Mouse (Mus musculus): Measurements from ENCODE around the gene Stradb. TPM values are rescaled to one million over a fixed set of nuclear protein-coding genes. Genes with fewer than 3 reads are reported as not detected.
A peak's percentile ranks its signal among the peaks of the same experiment; 100 is the strongest.

The Stradb gene
- polyA plus RNA-seq, 1 experiment: 36.5 TPM

DNA sequence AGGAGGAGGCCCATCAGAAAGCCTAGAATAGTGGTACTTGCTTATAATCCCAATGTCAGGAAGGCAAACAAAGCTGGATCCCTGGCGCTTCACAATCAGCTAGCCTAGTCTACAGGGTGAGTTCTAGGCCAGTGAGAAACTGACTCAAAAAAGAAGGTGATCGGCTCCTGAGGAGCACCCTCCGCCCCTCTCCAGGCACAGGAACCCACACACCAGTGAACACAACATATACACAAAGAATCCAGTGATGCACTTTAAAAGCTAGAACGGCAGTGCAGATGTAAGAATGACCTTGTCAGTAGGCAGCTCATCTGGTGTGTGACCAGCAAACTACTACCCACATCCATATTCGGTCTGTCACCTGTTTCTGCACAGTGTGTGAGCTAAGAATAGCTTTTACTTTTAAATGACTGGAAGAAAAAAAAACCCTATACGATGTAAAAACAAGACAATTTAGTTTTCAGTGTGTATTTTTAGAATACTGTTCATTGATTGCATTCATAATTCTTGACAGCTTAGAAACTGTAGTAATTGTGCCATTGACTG, 23.7 kb upstream of the Stradb start:
- Histone ChIP-seq H3K27ac (ENCODE audit: control insufficient read depth, insufficient read depth, low read depth, low read length, poor library complexity) (peak overlapping the region; percentile 26; the same call in 1 of the 2 replicates), H3K4me1 (ENCODE audit: control insufficient read depth, insufficient read depth, low read length) (peaks cover 12% of the 10 kb centered on the region), H3K4me3 (replicated peaks; ENCODE audit: control insufficient read depth, low read depth, low read length) (no peak overlapping the region)
- WGBS: 56% methylated on average over 6 of the region's 6 CpGs
- TF ChIP-seq POLR2A (IDR thresholded peaks at IDR 0.05; ENCODE audit: borderline replicate concordance, control insufficient read depth, low read depth, low read length): no peak
- no peak for TF ChIP-seq CTCF (IDR thresholded peaks at IDR 0.05; ENCODE audit: control insufficient read depth, insufficient read depth, low read length)

DNA sequence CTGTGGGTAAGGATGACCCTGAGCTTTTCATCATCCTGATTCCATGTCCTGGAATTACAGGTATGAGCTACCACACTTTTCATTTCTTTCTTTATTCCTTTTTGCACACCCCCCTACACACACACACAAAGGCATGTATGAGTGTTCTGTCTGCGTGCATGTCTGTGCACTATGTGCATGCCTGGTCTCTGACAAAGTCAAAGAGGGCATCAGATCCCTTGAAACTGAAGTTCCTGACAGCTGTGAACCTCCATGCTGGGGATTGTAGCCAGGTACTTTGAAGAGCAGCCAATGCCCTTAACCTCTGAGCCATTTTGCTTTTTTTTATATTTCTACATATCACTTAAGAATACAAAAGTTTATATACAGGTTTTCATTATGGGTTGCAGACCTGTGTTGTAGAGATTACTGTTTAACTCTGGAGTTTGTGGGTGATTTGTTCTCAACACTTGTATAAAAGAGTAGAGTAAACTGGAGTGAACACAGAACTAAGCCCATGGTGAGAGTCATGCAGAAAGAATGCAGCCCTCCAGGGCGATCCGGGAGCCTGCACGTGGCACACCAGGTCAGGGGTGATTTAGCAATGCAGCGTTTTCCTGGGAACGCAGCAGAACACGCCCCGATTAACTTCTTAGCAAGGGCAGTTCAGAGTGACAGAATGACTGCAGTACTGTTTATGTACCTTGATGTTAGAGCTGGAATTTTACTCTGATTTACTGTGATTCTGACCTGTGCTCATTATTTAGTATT, 22.2 kb upstream of the Stradb start:
- Histone ChIP-seq H3K4me3 (replicated peaks; ENCODE audit: control insufficient read depth, low read depth, low read length) (no peak overlapping the region), H3K4me1 (ENCODE audit: control insufficient read depth, insufficient read depth, low read length) (peaks cover 12% of the 10 kb centered on the region), H3K27ac (ENCODE audit: control insufficient read depth, insufficient read depth, low read depth, low read length, poor library complexity) (no peak overlapping the region)
- TF ChIP-seq POLR2A (IDR thresholded peaks at IDR 0.05; ENCODE audit: borderline replicate concordance, control insufficient read depth, low read depth, low read length) (no peak), CTCF (IDR thresholded peaks at IDR 0.05; ENCODE audit: control insufficient read depth, insufficient read depth, low read length) (no peak)
- whole genome bisulfite sequencing: 82% methylated on average over 8 of the region's 8 CpGs

DNA sequence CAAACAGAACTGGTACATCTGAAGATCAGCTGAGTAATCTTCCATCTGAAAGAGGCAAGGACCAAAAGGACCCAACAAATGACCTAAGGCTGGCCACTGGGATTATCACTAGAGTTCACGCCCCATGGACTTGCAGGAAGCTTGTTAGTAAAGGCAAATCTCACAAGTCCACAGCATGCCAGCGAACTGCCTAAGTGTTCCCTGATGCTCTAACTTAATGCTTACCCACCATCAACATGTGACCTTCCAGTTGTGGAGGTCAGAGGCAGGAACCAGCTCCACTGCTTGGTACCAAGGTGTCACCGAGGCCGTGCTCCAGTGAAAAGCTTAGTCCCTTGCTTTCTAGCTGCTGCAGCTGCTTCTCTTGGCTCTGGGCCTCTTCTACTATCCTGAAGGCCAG, 21.5 kb upstream of the Stradb start:
- TF ChIP-seq POLR2A (IDR thresholded peaks at IDR 0.05; ENCODE audit: borderline replicate concordance, control insufficient read depth, low read depth, low read length) (no peak), CTCF (IDR thresholded peaks at IDR 0.05; ENCODE audit: control insufficient read depth, insufficient read depth, low read length) (no peak)
- Histone ChIP-seq H3K27ac (ENCODE audit: control insufficient read depth, insufficient read depth, low read depth, low read length, poor library complexity) (peak overlapping the region; percentile 33), H3K4me3 (replicated peaks; ENCODE audit: control insufficient read depth, low read depth, low read length) (no peak overlapping the region), H3K4me1 (ENCODE audit: control insufficient read depth, insufficient read depth, low read length) (peaks cover 15% of the 10 kb centered on the region)
- 86% methylated on average over 4 of the region's 4 CpGs for WGBS

DNA sequence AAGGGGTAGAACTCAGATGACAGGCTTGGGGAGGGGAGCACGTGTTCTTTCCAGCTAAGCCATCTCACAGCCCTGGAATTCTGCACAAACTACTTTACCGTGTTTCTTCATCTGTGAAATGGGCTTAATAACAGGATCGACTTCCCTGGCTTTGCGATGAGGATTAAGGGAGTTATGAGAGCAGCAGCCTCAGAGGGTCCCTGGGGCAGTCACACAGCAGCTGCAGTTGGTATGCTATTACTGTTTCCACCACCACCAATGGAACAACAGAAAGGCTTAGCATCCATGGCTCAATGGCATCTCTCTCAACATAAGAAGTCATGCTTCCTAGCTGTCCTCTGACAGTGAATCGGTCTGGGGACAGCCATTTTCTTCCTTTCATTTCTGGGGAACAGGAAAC, 20.8 kb upstream of the Stradb start:
- H3K4me3 ChIP-seq (replicated peaks; ENCODE audit: control insufficient read depth, low read depth, low read length): no peak overlapping the region
- H3K27ac ChIP-seq (ENCODE audit: control insufficient read depth, insufficient read depth, low read depth, low read length, poor library complexity): peak overlapping the region; percentile 67
- peaks cover 17% of the 10 kb centered on the region for H3K4me1 ChIP-seq (ENCODE audit: control insufficient read depth, insufficient read depth, low read length)
- 86% methylated on average over 5 of the region's 5 CpGs for WGBS
- no peak for TF ChIP-seq CTCF (IDR thresholded peaks at IDR 0.05; ENCODE audit: control insufficient read depth, insufficient read depth, low read length)

DNA sequence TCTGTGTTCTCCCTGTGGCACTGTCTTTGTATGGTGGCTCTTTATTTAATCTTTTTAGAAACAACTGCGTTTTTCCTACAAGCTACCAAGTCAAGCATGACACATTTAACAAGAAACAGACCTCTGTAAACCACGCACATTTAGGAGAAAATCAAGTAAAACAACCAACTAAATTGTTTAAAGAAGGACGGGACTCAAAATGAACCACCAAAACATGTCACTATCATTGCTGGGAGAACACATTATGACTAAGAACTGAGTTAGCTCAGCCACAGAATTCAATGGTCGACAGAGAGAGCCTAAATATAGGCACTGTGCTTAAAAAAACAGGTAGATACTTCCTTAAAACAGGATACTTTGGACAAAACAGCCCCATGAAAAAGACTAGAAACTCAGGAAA, 20.3 kb upstream of the Stradb start:
- Histone ChIP-seq H3K4me3 (replicated peaks; ENCODE audit: control insufficient read depth, low read depth, low read length) (no peak overlapping the region), H3K4me1 (ENCODE audit: control insufficient read depth, insufficient read depth, low read length) (peaks cover 17% of the 10 kb centered on the region), H3K27ac (ENCODE audit: control insufficient read depth, insufficient read depth, low read depth, low read length, poor library complexity) (peak overlapping the region; percentile 67)
- WGBS: 48% methylated on average over 4 of the region's 4 CpGs
- TF ChIP-seq POLR2A (IDR thresholded peaks at IDR 0.05; ENCODE audit: borderline replicate concordance, control insufficient read depth, low read depth, low read length) (no peak), CTCF (IDR thresholded peaks at IDR 0.05; ENCODE audit: control insufficient read depth, insufficient read depth, low read length) (no peak)

DNA sequence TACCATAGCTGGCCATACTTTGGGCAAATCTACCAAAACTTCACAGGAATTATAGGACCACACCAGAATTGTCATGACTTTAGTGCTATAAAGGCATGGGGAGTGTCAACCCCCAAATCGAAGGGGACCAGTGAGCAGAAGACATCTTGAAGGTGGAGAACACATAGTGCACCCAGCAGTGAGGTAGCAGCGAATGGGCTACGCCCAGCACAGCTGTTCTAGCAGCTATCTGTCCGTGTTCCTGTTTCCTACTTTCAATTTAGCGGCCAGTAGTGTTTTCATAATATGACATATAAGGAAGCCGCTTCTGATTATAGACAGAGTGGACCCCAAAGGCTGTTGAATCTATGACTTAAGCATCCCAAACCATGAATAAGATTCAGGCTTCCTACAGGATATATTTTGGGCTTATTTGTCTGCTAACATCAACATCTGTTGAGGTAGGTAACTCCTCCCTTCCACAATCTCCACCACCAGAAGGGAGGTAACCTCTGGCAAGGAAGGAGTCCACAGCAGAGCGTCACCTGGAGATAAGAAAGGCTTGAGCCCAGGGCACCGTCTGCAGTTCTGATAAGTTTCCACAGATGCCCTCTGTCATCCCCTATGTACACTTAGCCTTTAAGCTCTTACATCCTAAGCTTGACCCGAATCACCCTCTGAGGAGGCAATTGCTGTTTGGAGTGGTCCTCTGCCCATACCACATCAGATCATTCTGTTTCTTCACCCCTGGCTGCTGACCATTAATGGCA, 19.5 kb upstream of the Stradb start:
- TF ChIP-seq POLR2A (IDR thresholded peaks at IDR 0.05; ENCODE audit: borderline replicate concordance, control insufficient read depth, low read depth, low read length): no peak
- TF ChIP-seq CTCF (IDR thresholded peaks at IDR 0.05; ENCODE audit: control insufficient read depth, insufficient read depth, low read length): no peak
- 13% methylated on average over 9 of the region's 9 CpGs for WGBS
- peaks cover 18% of the 10 kb centered on the region for H3K4me1 ChIP-seq (ENCODE audit: control insufficient read depth, insufficient read depth, low read length)
- H3K4me3 ChIP-seq (replicated peaks; ENCODE audit: control insufficient read depth, low read depth, low read length): peak overlapping the region; percentile 23
- peak overlapping the region; percentile 90 for H3K27ac ChIP-seq (ENCODE audit: control insufficient read depth, insufficient read depth, low read depth, low read length, poor library complexity)

DNA sequence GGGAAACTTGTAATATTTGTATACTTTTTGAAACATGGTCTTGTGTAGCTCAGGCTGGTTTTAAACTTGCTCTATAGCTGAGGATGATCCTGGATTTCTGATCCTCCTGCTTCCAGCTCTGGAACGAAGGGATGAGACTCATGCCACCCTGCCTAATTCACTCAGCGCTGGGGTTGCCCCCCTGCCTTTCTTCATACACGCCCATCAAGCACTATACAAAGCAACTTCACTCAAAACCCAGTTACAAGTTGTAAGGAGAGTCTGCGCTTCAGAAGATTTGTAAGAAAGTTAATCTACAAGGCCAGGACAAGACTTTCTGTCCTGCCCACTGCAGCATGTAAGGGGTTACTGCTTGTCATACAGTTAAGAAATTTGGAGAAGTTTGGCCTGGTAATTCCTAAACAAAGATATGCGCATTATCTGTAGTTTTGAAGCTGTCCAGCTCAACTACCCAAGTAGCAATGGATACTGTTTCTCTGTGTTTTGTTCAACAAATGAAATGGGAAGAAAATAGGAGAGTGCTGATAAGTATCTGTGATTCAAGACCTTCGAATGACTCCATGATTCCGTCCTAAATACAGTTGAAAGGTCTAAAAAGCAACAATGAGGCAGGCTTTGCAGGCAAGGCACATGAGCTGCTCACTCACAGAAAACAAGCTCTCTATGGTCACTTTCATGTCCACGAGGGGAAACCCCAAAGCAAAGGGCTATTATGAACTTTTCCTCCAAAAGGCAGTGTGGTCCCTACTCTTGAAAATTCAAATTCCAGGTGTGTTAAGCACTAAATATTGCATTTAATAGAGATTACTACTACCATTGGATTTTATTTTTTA, 18.5 kb upstream of the Stradb start:
- 51% methylated on average over 8 of the region's 8 CpGs for WGBS
- no peak overlapping the region for H3K4me3 ChIP-seq (replicated peaks; ENCODE audit: control insufficient read depth, low read depth, low read length)
- H3K4me1 ChIP-seq (ENCODE audit: control insufficient read depth, insufficient read depth, low read length): peaks cover 18% of the 10 kb centered on the region
- no peak for TF ChIP-seq POLR2A (IDR thresholded peaks at IDR 0.05; ENCODE audit: borderline replicate concordance, control insufficient read depth, low read depth, low read length)
- TF ChIP-seq CTCF (IDR thresholded peaks at IDR 0.05; ENCODE audit: control insufficient read depth, insufficient read depth, low read length): no peak
- peak overlapping the region; percentile 90 for H3K27ac ChIP-seq (ENCODE audit: control insufficient read depth, insufficient read depth, low read depth, low read length, poor library complexity)

DNA sequence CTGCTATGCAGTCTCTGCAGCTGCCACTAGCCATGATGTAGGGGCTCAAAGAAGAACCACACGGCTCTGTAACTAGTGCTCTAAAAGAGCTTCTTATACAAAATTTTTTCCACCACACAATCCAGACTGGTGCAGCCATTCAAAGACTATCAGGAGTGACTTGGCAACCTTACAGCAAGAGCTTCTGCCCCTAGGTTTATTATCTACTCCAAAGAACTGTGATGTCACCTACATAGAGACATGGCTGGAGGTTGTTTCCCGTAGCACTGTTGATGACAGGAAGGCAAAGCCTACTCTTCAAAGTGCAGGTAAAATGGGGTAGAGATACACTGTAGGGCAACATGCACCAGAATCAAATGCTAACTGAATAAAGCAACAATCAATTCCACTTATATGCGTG, 17.6 kb upstream of the Stradb start:
- H3K4me1 ChIP-seq (ENCODE audit: control insufficient read depth, insufficient read depth, low read length): peaks cover 18% of the 10 kb centered on the region
- H3K27ac ChIP-seq (ENCODE audit: control insufficient read depth, insufficient read depth, low read depth, low read length, poor library complexity): peak overlapping the region; percentile 64; the same call in 1 of the 2 replicates
- H3K4me3 ChIP-seq (replicated peaks; ENCODE audit: control insufficient read depth, low read depth, low read length): no peak overlapping the region
- TF ChIP-seq CTCF (IDR thresholded peaks at IDR 0.05; ENCODE audit: control insufficient read depth, insufficient read depth, low read length): no peak
- no peak for TF ChIP-seq POLR2A (IDR thresholded peaks at IDR 0.05; ENCODE audit: borderline replicate concordance, control insufficient read depth, low read depth, low read length)
- WGBS: 43% methylated on average over 3 of the region's 3 CpGs

Measured in bone marrow, adult 2 months (tissue).